Comparison of ENCODE assay signal across 11 mouse cellular contexts in genomic region chr10:19356071-19356583, GRCm38 (mm10). TPM values are rescaled to one million over a fixed set of nuclear protein-coding genes. Genes with fewer than 3 reads are reported as not detected.
DNase-seq lines count a peak whose midpoint lies in the region; ATAC-seq lines count a peak whose summit lies in the region.
"Had no signal": no experiment of that assay in that cellular context is flagged by ENCODE, and none has a peak within 500 bp of the region (broad histone marks: within the 10 kb centered on the region; RNA-seq: fewer than 3 reads in every experiment).

Gene Olig3 (plus strand): TSS chr10:19356533.

- ATAC-seq in heart, embryonic 14.5 days (ENCODE audit: insufficient number of reproducible peaks, insufficient read depth, low FRiP score, low read depth), result no peak
- no peak for ATAC-seq in hindbrain, embryonic 13.5 days (ENCODE audit: low FRiP score)

- H3K9me3 ChIP-seq in heart, embryonic 14.5 days (ENCODE audit: control insufficient read depth, low read length), result no peaks in the 10 kb centered on the region
- no peaks in the 10 kb centered on the region for H3K9me3 ChIP-seq in hindbrain, embryonic 13.5 days

- peak within 1 kb of the TSS in 1 of 2 experiments; percentile 18; a peak in 2 of 4 replicates for H3K4me3 ChIP-seq in heart, embryonic 14.5 days (ENCODE audit: control insufficient read depth in 1 of 2, insufficient read depth in 1 of 2, low read depth in 1 of 2, low read length in 2 of 2)
- peak within 1 kb of the TSS; percentile 38 for H3K4me3 ChIP-seq in hindbrain, embryonic 13.5 days

- DNase-seq in heart, postnatal 14 days, result no peak
- peak; percentile 63 for DNase-seq in T-cell, adult 2 months (ENCODE audit: low spot score)
- peak; percentile 57 for DNase-seq in neural tube, embryonic 10.5 days (ENCODE audit: extremely low spot score, low spot score)
- no peak for DNase-seq in right cerebral cortex, postnatal 4 days
- DNase-seq in cerebellum, postnatal 10 days, result no peak
- DNase-seq in frontal cortex, postnatal 25 days (ENCODE audit: low spot score in 2 of 2), result no peak
- DNase-seq: cerebellum, postnatal 25 days had no signal

- peaks cover 0 to 15% of the 10 kb centered on the region in 2 experiments; a peak in 2 of 4 replicates for H3K4me1 ChIP-seq in heart, embryonic 14.5 days (ENCODE audit: control insufficient read depth in 2 of 2, insufficient read depth in 2 of 2, low read length in 2 of 2)
- H3K4me1 ChIP-seq in hindbrain, embryonic 13.5 days (replicated peaks), result peaks cover 21% of the 10 kb centered on the region

- no peaks in the 10 kb centered on the region for H3K36me3 ChIP-seq in heart, embryonic 14.5 days (ENCODE audit: control insufficient read depth, insufficient read depth, low read length)
- no peaks in the 10 kb centered on the region for H3K36me3 ChIP-seq in hindbrain, embryonic 13.5 days

- H3K9ac ChIP-seq in heart, embryonic 14.5 days (ENCODE audit: low read length), result no peak within 1 kb of the TSS
- peak within 1 kb of the TSS; percentile 67 for H3K9ac ChIP-seq in hindbrain, embryonic 13.5 days

- whole genome bisulfite sequencing in heart, embryonic 14.5 days, result 5% methylated on average over 9 of the region's 9 CpGs
- 3% methylated on average over 9 of the region's 9 CpGs for WGBS in hindbrain, embryonic 13.5 days

- peak within 1 kb of the TSS; percentile 42 for H3K4me2 ChIP-seq in heart, embryonic 14.5 days (ENCODE audit: low read length)
- H3K4me2 ChIP-seq in hindbrain, embryonic 13.5 days, result peak within 1 kb of the TSS; percentile 52

- H3K27ac ChIP-seq in heart, embryonic 14.5 days (replicated peaks in 1 of 2; ENCODE audit: control insufficient read depth in 1 of 2, insufficient read depth in 1 of 2, low read depth in 2 of 2, low read length in 2 of 2), result no peak within 1 kb of the TSS
- H3K27ac ChIP-seq in hindbrain, embryonic 13.5 days, result peak within 1 kb of the TSS; percentile 69

- peaks cover 95% of the 10 kb centered on the region for H3K27me3 ChIP-seq in heart, embryonic 14.5 days (ENCODE audit: control insufficient read depth, insufficient read depth, low read length)
- peaks cover 96% of the 10 kb centered on the region for H3K27me3 ChIP-seq in hindbrain, embryonic 13.5 days

- intact Hi-C loops in heart, postnatal 14 days (cut with DNase I), result no loop called here

RNA-seq across cellular contexts. Expression of gene Olig3, which starts in this region (rescaled TPM):
- not detected in 2 replicates for polyA plus RNA-seq in heart, embryonic 14.5 days (2014; fragmentation: Nextera tagmentation; extraction: Ambion mirVana)
- total RNA-seq in heart, postnatal 14 days (2021), result under 1 TPM in 1 of 2 experiments, not detected in 1; 0.10 TPM
- polyA plus RNA-seq in hindbrain, embryonic 13.5 days (2015; fragmentation: Nextera tagmentation; extraction: Ambion mirVana), result 14.5 and 29.9 TPM in 2 replicates
- total RNA-seq: left cerebral cortex, postnatal 25 days had no signal
- polyA plus RNA-seq: C2C12 had no signal

Comparison
In these comparisons a context has a peak if more than half of its experiments do, and no peak if none do; other contexts are left out.
1. RNA of gene Olig3 (polyA plus RNA-seq): 14.5 to 29.9 TPM in hindbrain, embryonic 13.5 days; not detected in heart, embryonic 14.5 days; every median in the first group is over 10 times any median in the second.
2. DNase-seq: peak in T-cell, adult 2 months (single experiment) and neural tube, embryonic 10.5 days (single experiment); none in heart, postnatal 14 days (0 of 2), right cerebral cortex, postnatal 4 days (single experiment), cerebellum, postnatal 10 days (0 of 2) and frontal cortex, postnatal 25 days (0 of 2).